Mouse (Mus musculus): ENCODE data around the gene Tiam1.

DNA sequence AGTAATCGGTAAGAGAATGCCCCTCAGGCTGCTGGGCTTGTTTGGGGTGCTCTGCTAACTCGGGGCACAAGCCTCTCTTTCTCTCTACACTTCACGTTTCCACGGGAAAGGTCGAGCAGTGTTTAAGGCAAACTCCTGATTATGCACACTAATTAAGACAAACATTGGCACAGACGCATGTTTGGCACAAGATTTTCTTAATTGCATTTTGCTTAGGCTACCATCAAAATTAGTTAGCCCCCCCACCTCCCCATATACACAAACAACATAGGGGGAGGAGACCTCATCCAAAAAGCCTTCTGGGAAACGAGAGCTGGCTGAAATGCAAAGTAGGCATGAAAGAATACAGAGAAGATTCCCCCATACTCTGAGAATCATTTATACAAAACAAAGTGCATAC is 148.4 kb downstream of the Tiam1 start:
- no peak for TF ChIP-seq CTCF (IDR thresholded peaks at IDR 0.05; ENCODE audit: borderline replicate concordance, extremely low read depth, insufficient read depth, insufficient read length)
- no peak for TF ChIP-seq POLR2A (IDR thresholded peaks at IDR 0.05; ENCODE audit: borderline replicate concordance, extremely low read depth, insufficient read depth, insufficient read length, poor library complexity, severe bottlenecking)

Measured in brain, embryonic 14.5 days (tissue).